Mouse (Mus musculus): ENCODE data around the gene Atp6v1g3. TPM values are rescaled to one million over a fixed set of nuclear protein-coding genes. Genes with fewer than 3 reads are reported as not detected.

The Atp6v1g3 gene
- polyA plus RNA-seq, 1 experiment from 2014 or later, result not detected

GRCm38 (mm10) chr1:138258758-138259157, 14.8 kb upstream of the Atp6v1g3 start:
- WGBS, result 83% methylated on average over 4 of the region's 4 CpGs
- no peak for ATAC-seq (ENCODE audit: low FRiP score, low read depth)
- H3K9me3 ChIP-seq, result no peaks in the 10 kb centered on the region

GRCm38 (mm10) chr1:138261520-138261919, 12.0 kb upstream of the Atp6v1g3 start:
- ATAC-seq (ENCODE audit: low FRiP score, low read depth), result no peak
- Histone ChIP-seq H3K27me3 (replicated peaks) (no peaks in the 10 kb centered on the region), H3K36me3 (no peaks in the 10 kb centered on the region), H3K4me2 (replicated peaks) (no peak overlapping the region), H3K27ac (no peak overlapping the region), H3K9ac (no peak overlapping the region), H3K9me3 (no peaks in the 10 kb centered on the region), H3K4me1 (no peaks in the 10 kb centered on the region), H3K4me3 (no peak overlapping the region)
- 90% methylated on average over 3 of the region's 3 CpGs for WGBS

More at GRCm38 (mm10) chr1:138258758-138259157, 14.8 kb upstream of the Atp6v1g3 start:
- Histone ChIP-seq H3K4me1 (no peaks in the 10 kb centered on the region), H3K4me3 (no peak overlapping the region), H3K36me3 (no peaks in the 10 kb centered on the region), H3K27ac (no peak overlapping the region), H3K4me2 (replicated peaks) (no peak overlapping the region), H3K9ac (no peak overlapping the region), H3K27me3 (replicated peaks) (no peaks in the 10 kb centered on the region)

GRCm38 (mm10) chr1:138262408-138262807, 11.1 kb upstream of the Atp6v1g3 start:
- no peaks in the 10 kb centered on the region for H3K27me3 ChIP-seq (replicated peaks)
- no peak overlapping the region for H3K4me3 ChIP-seq
- H3K36me3 ChIP-seq, result no peaks in the 10 kb centered on the region
- no peak overlapping the region for H3K9ac ChIP-seq
- no peak overlapping the region for H3K27ac ChIP-seq
- H3K9me3 ChIP-seq, result no peaks in the 10 kb centered on the region
- H3K4me1 ChIP-seq, result no peaks in the 10 kb centered on the region
- H3K4me2 ChIP-seq (replicated peaks), result no peak overlapping the region
- ATAC-seq (ENCODE audit: low FRiP score, low read depth), result no peak

- Histone ChIP-seq H3K4me1 (no peaks in the 10 kb centered on the region), H3K4me3 (no peak overlapping the region), H3K9ac (no peak overlapping the region), H3K36me3 (no peaks in the 10 kb centered on the region), H3K9me3 (no peaks in the 10 kb centered on the region), H3K27ac (no peak overlapping the region), H3K27me3 (replicated peaks) (no peaks in the 10 kb centered on the region), H3K4me2 (replicated peaks) (no peak overlapping the region)
- 87% methylated on average over 5 of the region's 5 CpGs for whole genome bisulfite sequencing
- no peak for ATAC-seq (ENCODE audit: low FRiP score, low read depth)
These were observed 6.0 kb upstream of the Atp6v1g3 start for GRCm38 (mm10) chr1:138267465-138268055.

- Histone ChIP-seq H3K27ac (no peak overlapping the region), H3K4me2 (replicated peaks) (no peak overlapping the region), H3K9me3 (no peaks in the 10 kb centered on the region), H3K9ac (no peak overlapping the region), H3K36me3 (no peaks in the 10 kb centered on the region), H3K27me3 (replicated peaks) (no peaks in the 10 kb centered on the region), H3K4me1 (no peaks in the 10 kb centered on the region), H3K4me3 (no peak overlapping the region)
- 77% methylated on average over 3 of the region's 3 CpGs for WGBS
- ATAC-seq (ENCODE audit: low FRiP score, low read depth), result no peak
These were observed 1.4 kb downstream of the Atp6v1g3 start for GRCm38 (mm10) chr1:138274930-138275329.

GRCm38 (mm10) chr1:138275859-138276258, 2.3 kb downstream of the Atp6v1g3 start:
- 71% methylated on average over 5 of the region's 5 CpGs for WGBS

GRCm38 (mm10) chr1:138281139-138281538, 7.6 kb downstream of the Atp6v1g3 start:
- Histone ChIP-seq H3K4me2 (replicated peaks) (no peak overlapping the region), H3K27ac (no peak overlapping the region), H3K9me3 (no peaks in the 10 kb centered on the region), H3K4me3 (no peak overlapping the region), H3K36me3 (no peaks in the 10 kb centered on the region), H3K27me3 (replicated peaks) (no peaks in the 10 kb centered on the region), H3K9ac (no peak overlapping the region), H3K4me1 (no peaks in the 10 kb centered on the region)
- 53% methylated on average over 6 of the region's 6 CpGs for WGBS
- ATAC-seq (ENCODE audit: low FRiP score, low read depth), result no peak

More at GRCm38 (mm10) chr1:138275859-138276258, 2.3 kb downstream of the Atp6v1g3 start:
- Histone ChIP-seq H3K36me3 (no peaks in the 10 kb centered on the region), H3K4me3 (no peak overlapping the region), H3K9me3 (no peaks in the 10 kb centered on the region), H3K4me1 (no peaks in the 10 kb centered on the region), H3K27me3 (replicated peaks) (no peaks in the 10 kb centered on the region), H3K4me2 (replicated peaks) (no peak overlapping the region), H3K9ac (no peak overlapping the region), H3K27ac (no peak overlapping the region)
- no peak for ATAC-seq (ENCODE audit: low FRiP score, low read depth)

GRCm38 (mm10) chr1:138282413-138283141, 9.0 kb downstream of the Atp6v1g3 start:
- Histone ChIP-seq H3K4me1 (no peaks in the 10 kb centered on the region), H3K27me3 (replicated peaks) (no peaks in the 10 kb centered on the region), H3K36me3 (no peaks in the 10 kb centered on the region), H3K27ac (no peak overlapping the region), H3K9ac (no peak overlapping the region), H3K4me3 (no peak overlapping the region), H3K9me3 (no peaks in the 10 kb centered on the region), H3K4me2 (replicated peaks) (no peak overlapping the region)
- no peak for ATAC-seq (ENCODE audit: low FRiP score, low read depth)
- WGBS, result 59% methylated on average over 3 of the region's 3 CpGs

GRCm38 (mm10) chr1:138287665-138288064, 14.1 kb downstream of the Atp6v1g3 start:
- 87% methylated on average over 4 of the region's 4 CpGs for WGBS
- H3K9me3 ChIP-seq, result no peaks in the 10 kb centered on the region
- no peak for ATAC-seq (ENCODE audit: low FRiP score, low read depth)
- H3K36me3 ChIP-seq, result no peaks in the 10 kb centered on the region
- H3K4me2 ChIP-seq (replicated peaks), result no peak overlapping the region
- no peak overlapping the region for H3K9ac ChIP-seq
- no peaks in the 10 kb centered on the region for H3K4me1 ChIP-seq
- no peak overlapping the region for H3K4me3 ChIP-seq
- H3K27me3 ChIP-seq (replicated peaks), result no peaks in the 10 kb centered on the region
- no peak overlapping the region for H3K27ac ChIP-seq

- no peak overlapping the region for H3K27ac ChIP-seq
- H3K4me3 ChIP-seq, result no peak overlapping the region
- H3K9ac ChIP-seq, result no peak overlapping the region
- H3K9me3 ChIP-seq, result no peaks in the 10 kb centered on the region
- H3K4me2 ChIP-seq (replicated peaks), result no peak overlapping the region
- WGBS, result 66% methylated on average over 1 of the region's 1 CpGs
- H3K4me1 ChIP-seq, result no peaks in the 10 kb centered on the region
- ATAC-seq (ENCODE audit: low FRiP score, low read depth), result no peak
- H3K36me3 ChIP-seq, result no peaks in the 10 kb centered on the region
- no peaks in the 10 kb centered on the region for H3K27me3 ChIP-seq (replicated peaks)
These were observed 15.2 kb downstream of the Atp6v1g3 start for GRCm38 (mm10) chr1:138288721-138289120.

- Histone ChIP-seq H3K36me3 (no peaks in the 10 kb centered on the region), H3K4me2 (replicated peaks) (no peak overlapping the region), H3K9me3 (no peaks in the 10 kb centered on the region), H3K4me1 (no peaks in the 10 kb centered on the region), H3K27me3 (replicated peaks) (no peaks in the 10 kb centered on the region), H3K4me3 (no peak overlapping the region), H3K9ac (no peak overlapping the region), H3K27ac (no peak overlapping the region)
- WGBS, result 82% methylated on average over 7 of the region's 7 CpGs
- ATAC-seq (ENCODE audit: low FRiP score, low read depth), result no peak
These were observed 16.2 kb downstream of the Atp6v1g3 start for GRCm38 (mm10) chr1:138289455-138290425.

GRCm38 (mm10) chr1:138291463-138291862, 17.9 kb downstream of the Atp6v1g3 start:
- no peak overlapping the region for H3K9ac ChIP-seq
- no peaks in the 10 kb centered on the region for H3K27me3 ChIP-seq (replicated peaks)
- H3K4me3 ChIP-seq, result no peak overlapping the region
- no peaks in the 10 kb centered on the region for H3K4me1 ChIP-seq
- no peak overlapping the region for H3K4me2 ChIP-seq (replicated peaks)
- H3K9me3 ChIP-seq, result no peaks in the 10 kb centered on the region
- H3K36me3 ChIP-seq, result no peaks in the 10 kb centered on the region
- H3K27ac ChIP-seq, result no peak overlapping the region
- no peak for ATAC-seq (ENCODE audit: low FRiP score, low read depth)
- WGBS, result 89% methylated on average over 5 of the region's 5 CpGs
